Mouse (Mus musculus): Measurements from ENCODE around the gene Als2.

Gene Als2

GRCm38 (mm10) chr1:59236856-59237441 is at the start of gene Als2:
TSS of gene Als2 (minus strand) at chr1:59237231.
- DNase-seq (ENCODE audit: low read depth, low spot score): peak; percentile 97

- peak; percentile 38 for DNase-seq (ENCODE audit: low read depth, low spot score)
Measured at GRCm38 (mm10) chr1:59286316-59286850, 49.4 kb upstream of the Als2 start.

DNA sequence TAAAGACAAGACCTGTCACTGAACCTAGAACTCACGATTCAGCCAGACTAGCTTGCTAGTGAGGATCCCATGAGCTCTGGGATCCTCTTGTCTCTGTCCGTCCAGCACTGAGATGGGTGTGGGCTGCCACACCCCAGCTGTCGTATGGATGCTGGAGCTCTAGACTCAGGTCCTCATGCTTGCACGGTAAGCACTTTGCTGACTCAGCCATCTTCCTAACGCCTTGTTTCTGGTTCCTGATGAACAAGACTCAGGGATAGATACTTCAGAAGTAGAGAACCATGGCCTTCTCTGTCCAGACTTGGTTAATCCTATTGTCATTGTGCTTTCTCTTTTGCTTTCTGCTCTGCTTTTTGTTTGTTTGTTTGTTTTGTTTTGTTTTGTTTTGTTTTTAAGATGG is 48.8 kb upstream of the Als2 start:
- DNase-seq (ENCODE audit: low read depth, low spot score): no peak

- DNase-seq (ENCODE audit: low read depth, low spot score): no peak
Measured at GRCm38 (mm10) chr1:59272189-59272588, 35.2 kb upstream of the Als2 start.

DNA sequence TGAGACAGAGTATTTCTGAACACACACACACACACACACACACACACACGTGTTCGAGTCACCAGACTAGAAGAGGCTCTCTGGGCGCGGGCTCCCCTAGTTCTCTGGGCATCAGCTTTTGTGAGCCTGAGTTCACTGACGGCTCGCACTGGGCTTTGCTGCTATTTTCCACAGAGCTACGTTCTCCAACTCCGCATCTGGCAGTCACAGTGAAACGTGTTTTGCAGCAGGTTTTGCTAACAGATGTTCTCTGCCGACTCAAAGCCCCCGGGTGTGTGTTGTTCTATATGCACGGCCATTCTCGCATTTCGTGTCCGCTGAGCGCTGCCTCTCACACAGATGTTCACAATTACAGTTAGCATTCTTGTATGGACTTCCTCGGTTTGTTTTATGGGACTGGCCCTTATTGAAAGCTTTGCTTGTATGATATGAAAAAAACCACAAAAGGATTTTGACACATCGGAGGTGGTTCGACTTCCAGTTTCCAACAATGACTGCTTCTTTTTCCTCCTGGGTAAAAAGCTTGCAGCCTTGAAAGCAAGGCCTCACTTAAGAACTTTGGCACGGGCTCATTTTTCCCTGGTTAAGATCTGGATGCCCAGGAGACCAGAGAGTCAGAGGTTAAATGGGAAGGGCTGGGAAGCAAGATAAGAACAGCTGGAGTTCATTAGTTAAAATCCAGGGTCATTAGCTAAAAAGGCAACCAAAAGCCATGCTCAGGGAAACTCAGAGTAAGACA is 33.1 kb upstream of the Als2 start:
- no peak for DNase-seq (ENCODE audit: low read depth, low spot score)

- DNase-seq (ENCODE audit: low read depth, low spot score): no peak
Measured at GRCm38 (mm10) chr1:59269466-59269865, 32.4 kb upstream of the Als2 start.

DNA sequence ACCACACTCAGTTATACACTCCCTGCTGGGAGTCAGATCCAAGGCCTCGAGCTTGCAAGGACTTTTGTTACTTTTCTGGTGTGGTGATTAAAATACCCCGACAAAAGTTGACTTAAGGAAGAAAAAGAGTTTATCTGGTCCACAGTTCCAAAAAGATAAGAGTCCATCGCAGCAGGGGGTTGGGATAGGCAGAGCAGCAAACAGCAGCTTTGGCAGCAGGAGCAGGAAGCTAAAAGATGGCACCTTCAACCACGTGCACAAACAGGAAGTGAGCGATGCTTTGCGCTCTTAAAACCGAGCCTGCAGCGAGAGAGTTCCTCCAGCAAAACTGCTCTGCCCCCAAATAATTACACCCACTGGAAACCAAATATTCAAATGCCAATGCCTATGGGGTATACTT is 31.9 kb upstream of the Als2 start:
- no peak for DNase-seq (ENCODE audit: low read depth, low spot score)

GRCm38 (mm10) chr1:59257736-59258135 is 20.7 kb upstream of the Als2 start:
- DNase-seq (ENCODE audit: low read depth, low spot score): no peak

- no peak for DNase-seq (ENCODE audit: low read depth, low spot score)
Measured at GRCm38 (mm10) chr1:59256751-59257231, 19.8 kb upstream of the Als2 start, which contains the start of gene Cdk15. TSS of gene Cdk15 (plus strand) at chr1:59256906.

GRCm38 (mm10) chr1:59253301-59253909 is 16.4 kb upstream of the Als2 start:
- DNase-seq (ENCODE audit: low read depth, low spot score): no peak

DNA sequence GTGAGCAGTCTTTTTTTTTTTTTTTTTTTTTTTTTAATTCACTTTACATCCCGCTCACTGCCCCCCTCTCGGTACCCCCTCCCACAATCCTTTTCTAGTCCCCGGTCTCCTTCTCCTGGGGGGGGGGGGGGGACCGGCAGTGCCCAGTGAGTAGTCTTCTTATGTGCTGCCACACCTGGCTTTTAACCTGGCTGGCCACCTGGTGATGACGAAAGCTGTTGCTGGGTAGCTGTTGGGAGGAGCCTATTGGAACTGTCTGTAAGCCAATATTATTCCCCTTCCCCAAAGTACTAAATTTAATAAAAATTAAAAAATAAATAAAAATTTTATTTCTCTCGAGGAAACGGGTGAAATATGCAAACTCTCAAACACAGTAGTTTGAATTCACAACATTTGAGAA is 15.7 kb upstream of the Als2 start:
- DNase-seq (ENCODE audit: low read depth, low spot score): no peak

- no peak for DNase-seq (ENCODE audit: low read depth, low spot score)
Measured at GRCm38 (mm10) chr1:59247602-59248001, 10.6 kb upstream of the Als2 start.

- DNase-seq (ENCODE audit: low read depth, low spot score): no peak
Measured at GRCm38 (mm10) chr1:59243770-59244169, 6.7 kb upstream of the Als2 start.

DNA sequence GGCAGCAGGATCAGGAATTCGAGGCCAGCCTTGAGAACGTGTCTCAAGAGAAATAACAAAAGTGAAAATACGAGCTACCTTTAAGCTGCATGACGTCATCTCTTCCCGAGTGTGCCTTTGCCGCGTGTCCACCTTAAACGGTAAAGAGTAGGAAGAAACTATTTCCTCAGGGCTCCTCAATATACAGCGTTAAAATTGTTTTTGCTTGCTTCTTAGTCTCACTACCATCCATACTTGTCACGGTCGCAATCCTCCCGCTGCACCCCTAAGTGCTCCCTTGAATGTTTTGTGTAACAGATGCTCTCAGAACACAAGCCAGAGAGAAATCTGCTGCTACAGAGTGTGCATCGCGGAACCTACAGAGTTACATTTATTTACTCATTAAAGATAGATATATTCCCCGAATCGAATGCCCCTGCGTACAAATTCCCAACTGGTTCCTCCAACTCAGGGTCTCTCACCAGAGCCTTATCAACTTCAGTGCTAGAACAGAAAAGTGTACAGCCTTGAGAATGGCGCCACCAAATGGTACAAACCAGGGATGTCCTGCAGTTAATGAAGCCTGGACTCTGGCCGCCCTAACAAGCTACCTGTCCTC is 682 bp upstream of the Als2 start:
- DNase-seq (ENCODE audit: low read depth, low spot score): peak; percentile 75

DNA sequence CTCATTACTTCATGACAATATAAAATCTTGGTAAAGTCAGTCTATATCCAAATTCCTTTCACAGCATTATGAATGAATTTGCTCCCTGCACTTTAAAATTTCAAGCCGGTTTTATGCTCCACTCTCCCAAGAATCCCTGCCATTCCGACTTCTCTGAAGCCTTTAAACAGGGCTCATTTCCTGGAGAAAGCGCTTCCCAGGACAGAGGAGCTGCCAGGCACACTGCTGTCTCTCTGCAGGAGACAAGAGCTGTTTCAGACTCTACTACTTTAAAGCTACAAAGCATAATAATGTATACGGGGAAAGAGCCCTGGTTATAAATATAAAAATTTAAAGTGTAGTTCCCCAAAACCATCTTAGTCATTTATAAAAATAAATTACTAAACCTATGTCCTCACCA is 7.8 kb downstream of the Als2 start:
- no peak for DNase-seq (ENCODE audit: low read depth, low spot score)

- DNase-seq (ENCODE audit: low read depth, low spot score): no peak
Measured at GRCm38 (mm10) chr1:59228552-59228951, 8.5 kb downstream of the Als2 start.

GRCm38 (mm10) chr1:59222101-59222825 is 14.8 kb downstream of the Als2 start:
- DNase-seq (ENCODE audit: low read depth, low spot score): no peak

DNA sequence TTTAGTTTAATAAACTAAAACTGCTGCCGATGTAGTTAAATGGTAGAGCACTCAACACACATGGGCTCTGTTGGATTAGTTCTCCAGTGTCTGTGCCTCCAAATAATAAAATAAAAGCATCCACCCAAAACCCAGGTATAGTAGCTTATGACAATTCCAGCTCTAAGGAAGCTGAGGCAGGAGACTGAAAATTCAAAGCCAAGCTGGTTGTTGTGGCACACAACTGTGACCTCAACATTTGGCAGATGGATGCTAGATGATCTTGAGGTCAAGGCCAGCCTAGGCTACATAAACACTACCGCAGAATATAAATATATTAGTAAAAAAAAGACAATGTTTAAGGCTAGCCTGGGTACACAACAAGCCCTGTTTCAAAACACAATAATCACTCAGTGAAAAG is 15.4 kb downstream of the Als2 start:
- no peak for DNase-seq (ENCODE audit: low read depth, low spot score)

GRCm38 (mm10) chr1:59220371-59220770 is 16.7 kb downstream of the Als2 start:
- DNase-seq (ENCODE audit: low read depth, low spot score): no peak

- no peak for DNase-seq (ENCODE audit: low read depth, low spot score)
Measured at GRCm38 (mm10) chr1:59215446-59215845, 21.6 kb downstream of the Als2 start.

DNA sequence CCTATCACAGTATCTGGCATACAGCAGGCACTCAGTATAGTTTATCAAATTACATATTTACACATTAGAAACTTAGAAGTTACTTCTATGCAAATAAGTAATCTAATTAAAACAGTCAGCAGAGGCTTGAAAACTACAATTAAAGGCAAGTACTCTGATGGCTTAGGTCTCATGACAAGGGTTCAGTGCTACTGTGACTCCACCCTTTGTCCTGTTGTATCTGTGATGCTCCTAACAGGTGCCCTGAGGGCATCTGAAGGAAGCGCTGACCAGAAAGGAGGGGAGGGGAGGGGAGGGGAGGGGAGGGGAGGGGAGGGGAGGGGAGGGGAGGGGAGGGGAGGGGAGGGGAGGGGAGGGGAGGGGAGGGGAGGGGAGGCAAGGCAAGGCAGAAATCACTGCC is 24.1 kb downstream of the Als2 start:
- no peak for DNase-seq (ENCODE audit: low read depth, low spot score)
